Mouse (Mus musculus): ENCODE data around the gene Slc22a18. TPM values are rescaled to one million over a fixed set of nuclear protein-coding genes. Genes with fewer than 3 reads are reported as not detected.

The Slc22a18 gene
- polyA plus RNA-seq, 1 experiment from 2014 or later: 18.6 TPM

DNA sequence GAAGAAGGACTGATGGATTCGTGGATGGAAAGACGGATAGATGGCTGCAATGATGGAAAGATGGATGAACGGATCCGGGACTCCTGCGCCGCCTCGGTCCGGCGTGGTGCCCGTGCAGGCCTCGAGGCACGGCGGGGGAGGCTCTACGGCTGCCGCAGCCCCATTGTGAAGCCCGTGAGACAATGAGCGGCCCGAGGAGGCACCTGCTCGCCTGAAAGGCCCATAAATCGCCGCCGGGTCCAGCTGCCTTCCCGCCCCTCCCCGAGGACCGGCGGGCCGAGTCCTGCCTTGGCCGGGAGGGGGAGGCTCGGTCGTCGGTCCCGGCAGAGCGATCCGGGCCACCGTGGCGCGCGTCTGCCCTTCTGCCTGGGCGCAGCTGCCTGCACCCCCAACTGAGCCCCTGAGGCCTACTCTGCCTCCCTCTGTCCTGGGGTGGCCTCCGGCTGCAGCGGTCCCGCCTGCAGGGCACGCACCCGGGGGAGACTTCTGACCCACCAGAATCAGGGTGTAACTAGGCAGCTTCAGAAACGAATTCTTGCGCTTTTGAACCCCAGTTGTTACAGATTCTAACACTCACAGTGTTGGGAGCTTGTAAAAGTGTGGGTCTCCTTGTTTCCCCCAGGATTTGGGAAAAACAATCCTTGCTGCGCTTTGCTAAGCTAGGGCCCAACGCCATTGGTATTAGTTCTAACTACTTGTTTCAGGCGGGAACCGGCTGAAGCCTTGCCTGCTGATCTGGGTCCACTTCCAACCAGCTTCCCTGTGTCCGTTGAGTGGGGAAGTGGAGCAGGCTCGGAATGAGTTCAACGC, 27.7 kb upstream of the Slc22a18 start:
- H3K4me2 ChIP-seq (ENCODE audit: low read depth, low read length): peak overlapping the region; percentile 58
- no peak for TF ChIP-seq EP300 (IDR thresholded peaks at IDR 0.05; ENCODE audit: low read depth)
- TF ChIP-seq CTCF (IDR thresholded peaks at IDR 0.05; ENCODE audit: low read depth): no peak
- no peak overlapping the region for H3K27ac ChIP-seq (ENCODE audit: low read depth)
- no peaks in the 10 kb centered on the region for H3K36me3 ChIP-seq (replicated peaks; ENCODE audit: insufficient read depth, low read length)
- H3K9ac ChIP-seq (replicated peaks): peak overlapping the region; percentile 26; the same call in 1 of the 2 replicates
- no peak for ATAC-seq
- peaks cover 53% of the 10 kb centered on the region for H3K27me3 ChIP-seq (ENCODE audit: insufficient read depth, low read length)
- 11% methylated on average over 50 of the region's 53 CpGs for WGBS (ENCODE audit: insufficient replicate concordance)
- no peaks in the 10 kb centered on the region for H3K9me3 ChIP-seq (ENCODE audit: low read length)
- peak overlapping the region; percentile 39 for H3K4me3 ChIP-seq (ENCODE audit: low read depth, low read length)
- no peak for DNase-seq
- peaks cover 3% of the 10 kb centered on the region; the same call in 1 of the 2 replicates for H3K4me1 ChIP-seq (ENCODE audit: insufficient read depth)

DNA sequence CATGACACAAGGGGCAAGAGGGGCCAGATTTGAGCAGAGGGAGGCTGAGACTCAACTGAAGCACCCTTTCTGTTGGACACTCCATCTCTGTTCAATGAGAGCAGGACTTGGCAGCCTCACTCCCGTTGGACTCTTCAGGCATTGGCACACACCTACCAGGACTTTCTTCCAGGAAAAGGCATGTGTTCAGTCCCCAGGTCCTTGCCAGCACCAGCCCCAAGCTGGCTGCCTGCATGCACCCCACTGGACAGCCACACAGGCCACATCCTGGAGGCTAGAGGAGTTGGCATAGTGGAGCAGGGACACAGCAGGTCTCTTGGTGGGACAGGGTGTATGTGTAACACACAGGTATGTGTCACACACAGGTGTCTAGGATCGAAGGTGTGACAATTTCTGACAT, 26.4 kb upstream of the Slc22a18 start:
- peaks cover 3% of the 10 kb centered on the region; the same call in 1 of the 2 replicates for H3K4me1 ChIP-seq (ENCODE audit: insufficient read depth)
- H3K4me2 ChIP-seq (ENCODE audit: low read depth, low read length): no peak overlapping the region
- no peak overlapping the region for H3K4me3 ChIP-seq (ENCODE audit: low read depth, low read length)
- WGBS (ENCODE audit: insufficient replicate concordance): 58% methylated on average over 2 of the region's 2 CpGs
- H3K9me3 ChIP-seq (ENCODE audit: low read length): no peaks in the 10 kb centered on the region
- H3K27ac ChIP-seq (ENCODE audit: low read depth): no peak overlapping the region
- no peak overlapping the region for H3K9ac ChIP-seq (replicated peaks)
- DNase-seq (no peak), ATAC-seq (no peak)
- TF ChIP-seq EP300 (IDR thresholded peaks at IDR 0.05; ENCODE audit: low read depth) (no peak), CTCF (IDR thresholded peaks at IDR 0.05; ENCODE audit: low read depth) (no peak)
- H3K36me3 ChIP-seq (replicated peaks; ENCODE audit: insufficient read depth, low read length): no peaks in the 10 kb centered on the region
- peaks cover 53% of the 10 kb centered on the region for H3K27me3 ChIP-seq (ENCODE audit: insufficient read depth, low read length)

GRCm38 (mm10) chr7:143458963-143459331, 14.6 kb upstream of the Slc22a18 start:
- H3K36me3 ChIP-seq (replicated peaks; ENCODE audit: insufficient read depth, low read length): no peaks in the 10 kb centered on the region
- DNase-seq (no peak), ATAC-seq (no peak)
- H3K4me3 ChIP-seq (ENCODE audit: low read depth, low read length): peak overlapping the region; percentile 49
- 26% methylated on average over 37 of the region's 38 CpGs for WGBS (ENCODE audit: insufficient replicate concordance)
- H3K9me3 ChIP-seq (ENCODE audit: low read length): peaks cover 20% of the 10 kb centered on the region
- no peak overlapping the region for H3K27ac ChIP-seq (ENCODE audit: low read depth)
- H3K4me2 ChIP-seq (ENCODE audit: low read depth, low read length): peak overlapping the region; percentile 72
- H3K4me1 ChIP-seq (ENCODE audit: insufficient read depth): peaks cover 12% of the 10 kb centered on the region
- peaks cover 22% of the 10 kb centered on the region for H3K27me3 ChIP-seq (ENCODE audit: insufficient read depth, low read length)
- peak overlapping the region; percentile 57 for H3K9ac ChIP-seq (replicated peaks)
- TF ChIP-seq EP300 (IDR thresholded peaks at IDR 0.05; ENCODE audit: low read depth): no peak
- TF ChIP-seq CTCF (IDR thresholded peaks at IDR 0.05; ENCODE audit: low read depth): no peak

- DNase-seq (peak; percentile 42), ATAC-seq (no peak)
- Histone ChIP-seq H3K9me3 (ENCODE audit: low read length) (peaks cover 20% of the 10 kb centered on the region), H3K4me2 (ENCODE audit: low read depth, low read length) (peak overlapping the region; percentile 72), H3K9ac (replicated peaks) (peak overlapping the region; percentile 57), H3K27ac (ENCODE audit: low read depth) (no peak overlapping the region), H3K36me3 (replicated peaks; ENCODE audit: insufficient read depth, low read length) (no peaks in the 10 kb centered on the region), H3K27me3 (ENCODE audit: insufficient read depth, low read length) (peaks cover 22% of the 10 kb centered on the region), H3K4me3 (ENCODE audit: low read depth, low read length) (peak overlapping the region; percentile 49), H3K4me1 (ENCODE audit: insufficient read depth) (peaks cover 18% of the 10 kb centered on the region)
- no peak for TF ChIP-seq CTCF (IDR thresholded peaks at IDR 0.05; ENCODE audit: low read depth)
- TF ChIP-seq EP300 (IDR thresholded peaks at IDR 0.05; ENCODE audit: low read depth): no peak
- 30% methylated on average over 97 of the region's 100 CpGs for WGBS (ENCODE audit: insufficient replicate concordance)
Observed at GRCm38 (mm10) chr7:143459332-143460211, 14.0 kb upstream of the Slc22a18 start.

- Histone ChIP-seq H3K9me3 (ENCODE audit: low read length) (peaks cover 20% of the 10 kb centered on the region), H3K4me3 (ENCODE audit: low read depth, low read length) (peak overlapping the region; percentile 49), H3K27ac (ENCODE audit: low read depth) (no peak overlapping the region; the same call in 1 of the 2 replicates), H3K4me2 (ENCODE audit: low read depth, low read length) (peak overlapping the region; percentile 72), H3K9ac (replicated peaks) (peak overlapping the region; percentile 57), H3K36me3 (replicated peaks; ENCODE audit: insufficient read depth, low read length) (no peaks in the 10 kb centered on the region), H3K4me1 (ENCODE audit: insufficient read depth) (peaks cover 25% of the 10 kb centered on the region), H3K27me3 (ENCODE audit: insufficient read depth, low read length) (peaks cover 22% of the 10 kb centered on the region)
- no peak for TF ChIP-seq EP300 (IDR thresholded peaks at IDR 0.05; ENCODE audit: low read depth)
- no peak for TF ChIP-seq CTCF (IDR thresholded peaks at IDR 0.05; ENCODE audit: low read depth)
- DNase-seq (no peak), ATAC-seq (no peak)
- 33% methylated on average over 60 of the region's 60 CpGs for WGBS (ENCODE audit: insufficient replicate concordance)
Observed at GRCm38 (mm10) chr7:143460217-143460834, 13.2 kb upstream of the Slc22a18 start.
